Mouse (Mus musculus) neural tube, embryonic 14.5 days (tissue): ENCODE data around the gene Bcl2. TPM values are rescaled to one million over a fixed set of nuclear protein-coding genes. Genes with fewer than 3 reads are reported as not detected.

Experiments
- ATAC-seq: fragments of 200-750 bp; cut with Nextera tagmentation; 2 replicates; pipeline ENCODE4 v1.8.0; 2017; ENCODE audit warnings: low read depth, mild to moderate bottlenecking, moderate TSS enrichment, moderate library complexity
- H3K27ac ChIP-seq: fragments of 300-500 bp; sonication (generic); 2 replicates; pipeline ENCODE4 v1.5.1; 2014; ENCODE audit warnings: low read depth, mild to moderate bottlenecking, control low read depth, low read length, moderate library complexity, mixed read lengths
- H3K27me3 ChIP-seq: fragments of 300-500 bp; sonication (generic); 2 replicates; pipeline ENCODE4 v1.6.1; 2014; ENCODE audit warnings: low read length; ENCODE audit not compliant: control insufficient read depth, insufficient read depth
- H3K36me3 ChIP-seq: fragments of 300-500 bp; sonication (generic); 2 replicates; pipeline ENCODE4 v1.6.1; 2014; ENCODE audit warnings: low read length, mixed read lengths; ENCODE audit not compliant: control insufficient read depth, insufficient read depth
- H3K4me1 ChIP-seq: fragments of 300-500 bp; sonication (generic); 2 replicates; pipeline ENCODE4 v1.6.1; 2014; ENCODE audit warnings: low read length; ENCODE audit not compliant: control insufficient read depth, insufficient read depth
- H3K4me2 ChIP-seq: fragments of 300-500 bp; sonication (generic); 2 replicates; pipeline ENCODE4 v1.6.1; 2014; ENCODE audit warnings: mild to moderate bottlenecking, low read depth, low read length, control low read depth
- H3K4me3 ChIP-seq: fragments of 300-500 bp; sonication (generic); 2 replicates; pipeline ENCODE4 v1.5.1; 2014; ENCODE audit warnings: low read depth, low read length, control low read depth, mixed read lengths
- H3K9ac ChIP-seq: fragments of 300-500 bp; sonication (generic); replicated peaks from 2 replicates; pipeline ENCODE4 v1.6.1; 2014; ENCODE audit warnings: low read depth, mild to moderate bottlenecking, control low read depth, low read length, mixed read lengths
- H3K9me3 ChIP-seq: fragments of 300-500 bp; sonication (generic); 2 replicates; pipeline ENCODE4 v1.6.1; 2016; ENCODE audit warnings: low read length; ENCODE audit not compliant: control insufficient read depth
- WGBS: fragments of 180-500 bp; shearing (Covaris S2); extraction: QIAGEN DNeasy Blood & Tissue Kit; methylation state at CpG from one replicate; pipeline ENCODE4 v1.1.7; 2014; 5-methylcytosine and 5-hydroxymethylcytosine counted together
- polyA plus RNA-seq: library from polyadenylated mRNA; unstranded; fragments of >200 nt; fragmentation: Nextera tagmentation; extraction: Ambion mirVana; gene quantifications from 2 replicates; pipeline ENCODE4 v1.2.1, GENCODE M21; 2014

The Bcl2 gene
- polyA plus RNA-seq, 1 experiment from 2014 or later = 14.2 TPM

DNA sequence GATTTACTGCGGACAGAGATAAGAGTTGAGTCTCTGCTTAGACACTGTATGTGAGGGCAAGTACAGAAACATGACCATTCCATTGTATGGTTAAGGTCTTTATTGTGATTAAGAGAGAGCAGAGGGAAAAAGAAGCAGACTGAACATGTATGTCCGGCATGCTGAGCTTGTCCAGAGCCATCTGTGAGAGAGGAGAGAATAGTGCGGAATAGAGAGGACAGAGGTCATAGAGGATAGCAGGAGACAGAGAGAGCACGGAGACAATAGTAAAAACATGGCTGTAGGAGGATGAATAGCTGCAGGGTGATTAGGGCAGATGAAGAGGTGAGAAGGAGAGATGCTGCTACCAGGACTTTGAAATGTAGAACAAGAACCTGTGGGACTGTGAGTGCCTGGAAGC, 110.7 kb downstream of the Bcl2 start:
- Histone ChIP-seq H3K4me2 (no peak overlapping the region), H3K36me3 (no peaks in the 10 kb centered on the region), H3K27ac (peak overlapping the region; percentile 41; the same call in 1 of the 2 replicates), H3K9ac (no peak overlapping the region), H3K4me1 (no peaks in the 10 kb centered on the region; the same call in 1 of the 2 replicates), H3K9me3 (no peaks in the 10 kb centered on the region), H3K4me3 (no peak overlapping the region), H3K27me3 (no peaks in the 10 kb centered on the region)
- 0 out of 2 replicates have a peak, but pooled peaks have one; percentile 6 for ATAC-seq
- 47% methylated on average over 4 of the region's 4 CpGs for WGBS

DNA sequence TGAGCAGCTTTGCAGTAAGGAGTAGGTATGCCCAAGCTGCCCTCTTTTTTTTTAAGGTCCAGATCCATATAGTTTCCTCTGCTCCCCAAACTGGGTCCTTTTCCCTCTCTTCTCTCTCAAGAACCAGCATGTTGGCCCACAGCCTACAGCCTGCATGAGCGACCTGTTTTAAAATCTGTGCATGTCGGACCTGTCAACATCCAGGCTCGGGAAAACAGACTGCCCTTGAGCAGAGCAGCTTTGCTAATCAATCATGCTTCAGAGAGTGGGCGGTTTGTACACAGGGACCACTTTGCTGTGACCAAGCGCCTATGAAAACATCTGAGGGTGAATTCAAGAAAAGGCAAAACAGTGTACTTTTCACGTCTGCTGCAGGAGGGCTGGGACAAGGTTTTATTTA, 111.1 kb downstream of the Bcl2 start:
- no peaks in the 10 kb centered on the region; the same call in 1 of the 2 replicates for H3K4me1 ChIP-seq
- H3K4me2 ChIP-seq = no peak overlapping the region
- no peaks in the 10 kb centered on the region for H3K27me3 ChIP-seq
- peak overlapping the region; percentile 41; the same call in 1 of the 2 replicates for H3K27ac ChIP-seq
- no peak overlapping the region for H3K9ac ChIP-seq
- WGBS = 23% methylated on average over 6 of the region's 6 CpGs
- no peaks in the 10 kb centered on the region for H3K9me3 ChIP-seq
- H3K4me3 ChIP-seq = no peak overlapping the region
- ATAC-seq = peak; percentile 81
- no peaks in the 10 kb centered on the region for H3K36me3 ChIP-seq

DNA sequence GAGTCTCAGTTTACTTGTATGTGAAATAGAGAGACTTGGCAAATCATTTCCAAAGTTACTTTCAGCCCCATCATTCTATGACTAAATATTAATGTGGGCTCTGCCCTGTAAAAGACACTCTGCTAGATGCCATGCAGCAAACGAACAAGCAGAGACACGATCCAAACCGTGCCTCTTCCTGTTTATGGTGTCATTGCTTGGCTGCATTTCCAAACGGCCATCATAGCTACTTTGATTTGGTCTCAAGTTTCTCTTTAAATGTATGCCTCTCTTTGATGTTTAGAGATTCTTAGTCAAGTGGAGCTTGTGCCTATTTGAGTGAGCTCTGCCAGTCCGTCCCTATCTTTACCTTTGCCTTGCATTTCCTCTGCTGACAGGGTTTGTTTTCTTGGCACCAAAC, 111.5 kb downstream of the Bcl2 start:
- no peaks in the 10 kb centered on the region for H3K27me3 ChIP-seq
- no peak overlapping the region; the same call in 1 of the 2 replicates for H3K27ac ChIP-seq
- WGBS = 44% methylated on average over 5 of the region's 5 CpGs
- no peaks in the 10 kb centered on the region for H3K9me3 ChIP-seq
- no peaks in the 10 kb centered on the region; the same call in 1 of the 2 replicates for H3K4me1 ChIP-seq
- H3K4me2 ChIP-seq = no peak overlapping the region
- no peak for ATAC-seq
- no peak overlapping the region for H3K4me3 ChIP-seq
- H3K36me3 ChIP-seq = no peaks in the 10 kb centered on the region
- H3K9ac ChIP-seq = no peak overlapping the region

DNA sequence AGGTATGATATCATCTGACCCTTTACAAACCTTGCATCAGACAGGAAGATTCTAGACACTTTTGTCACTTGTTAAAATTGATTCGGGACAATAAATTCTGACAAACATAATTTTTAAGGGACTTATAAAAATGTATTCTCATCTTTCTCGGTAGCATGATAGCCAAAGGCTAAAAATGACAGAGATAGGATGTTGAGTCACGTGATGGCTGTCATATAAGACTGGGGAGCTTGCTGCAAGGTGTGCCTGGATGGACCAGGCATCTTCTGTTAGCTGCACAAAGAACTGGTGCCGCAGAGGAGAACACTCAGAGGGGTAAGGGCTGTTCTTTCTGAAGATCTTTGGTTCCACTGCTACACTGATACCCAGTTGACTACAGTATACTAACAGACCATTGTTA, 112.8 kb downstream of the Bcl2 start:
- Histone ChIP-seq H3K9me3 (no peaks in the 10 kb centered on the region), H3K36me3 (no peaks in the 10 kb centered on the region), H3K27ac (no peak overlapping the region), H3K27me3 (no peaks in the 10 kb centered on the region), H3K4me2 (no peak overlapping the region), H3K4me3 (no peak overlapping the region), H3K9ac (no peak overlapping the region), H3K4me1 (no peaks in the 10 kb centered on the region; the same call in 1 of the 2 replicates)
- no peak for ATAC-seq
- WGBS = 91% methylated on average over 4 of the region's 4 CpGs

DNA sequence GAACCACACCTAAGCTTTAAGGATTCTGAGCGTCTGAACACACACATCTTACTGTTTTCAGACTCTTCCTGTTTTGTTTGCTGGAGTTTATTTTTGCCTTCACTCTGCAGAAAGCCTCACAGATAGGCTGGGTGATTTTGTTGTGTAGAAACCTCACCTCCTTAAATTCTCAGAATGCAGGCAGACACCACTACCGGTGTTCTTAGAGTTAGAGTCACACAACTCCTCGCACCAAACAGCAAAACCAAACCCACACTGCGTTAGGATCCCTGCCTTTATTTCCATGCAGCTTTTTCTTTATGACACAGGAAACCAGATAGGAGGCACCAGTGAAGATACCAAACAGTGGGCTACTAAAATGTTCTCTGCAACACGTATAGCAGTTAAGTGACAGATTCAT, 113.2 kb downstream of the Bcl2 start:
- Histone ChIP-seq H3K4me3 (no peak overlapping the region), H3K4me2 (no peak overlapping the region), H3K9me3 (no peaks in the 10 kb centered on the region), H3K27ac (no peak overlapping the region), H3K4me1 (no peaks in the 10 kb centered on the region; the same call in 1 of the 2 replicates), H3K9ac (no peak overlapping the region), H3K36me3 (no peaks in the 10 kb centered on the region), H3K27me3 (no peaks in the 10 kb centered on the region)
- WGBS = 93% methylated on average over 5 of the region's 5 CpGs
- no peak for ATAC-seq

DNA sequence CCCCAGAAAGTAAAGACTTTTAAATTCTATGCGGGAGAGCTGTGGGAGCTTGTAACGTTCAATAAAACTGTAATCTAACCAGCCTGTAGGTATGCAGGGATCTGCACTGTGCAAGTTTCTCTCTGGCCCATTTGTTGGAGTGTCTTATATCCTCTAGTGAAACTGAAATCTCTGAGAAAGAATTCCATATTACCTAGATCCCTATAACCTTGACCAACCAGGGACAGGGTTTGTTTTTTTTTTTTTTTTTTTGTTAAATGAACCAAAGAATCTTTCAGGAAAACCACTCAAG, 115.8 kb downstream of the Bcl2 start:
- H3K27me3 ChIP-seq = no peaks in the 10 kb centered on the region
- no peak overlapping the region for H3K9ac ChIP-seq
- 88% methylated on average over 2 of the region's 2 CpGs for WGBS
- no peaks in the 10 kb centered on the region; the same call in 1 of the 2 replicates for H3K4me1 ChIP-seq
- no peak overlapping the region for H3K4me3 ChIP-seq
- H3K9me3 ChIP-seq = no peaks in the 10 kb centered on the region
- H3K27ac ChIP-seq = no peak overlapping the region
- ATAC-seq = no peak
- H3K36me3 ChIP-seq = no peaks in the 10 kb centered on the region
- H3K4me2 ChIP-seq = no peak overlapping the region

DNA sequence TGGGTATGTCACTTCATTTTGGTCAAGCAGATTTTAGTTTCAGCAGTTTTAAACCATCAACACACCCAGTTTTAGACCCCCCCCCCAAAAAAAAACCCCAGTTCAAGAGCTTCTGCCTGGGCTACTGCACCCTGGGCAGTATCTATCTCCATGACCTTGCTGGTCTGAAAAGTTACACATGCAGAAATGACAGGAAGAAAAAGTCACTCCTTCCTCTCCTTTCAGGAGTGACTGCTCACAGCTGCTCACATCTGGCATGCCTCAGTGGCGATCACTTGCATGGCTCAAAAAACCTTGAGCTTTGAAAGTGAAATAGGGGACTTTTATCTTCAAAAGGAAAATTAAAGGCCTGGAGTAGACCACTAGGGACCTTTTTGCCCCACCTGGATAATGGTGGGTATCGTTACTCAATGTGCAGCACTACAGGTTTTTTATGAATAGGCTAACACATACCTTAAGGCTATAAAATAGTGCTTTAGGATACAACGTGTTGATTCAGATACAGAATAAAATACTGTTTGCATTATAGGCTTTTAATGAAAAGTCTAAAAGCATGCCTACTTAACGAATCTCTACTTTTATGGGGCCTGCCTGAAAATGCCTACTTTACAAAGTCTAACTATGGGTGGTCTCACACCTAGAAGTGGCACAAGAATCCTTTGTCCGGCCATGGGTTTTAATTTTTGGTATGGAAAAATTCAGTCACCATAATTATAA, 116.3 kb downstream of the Bcl2 start:
- ATAC-seq = no peak
- 81% methylated on average over 5 of the region's 5 CpGs for WGBS
- no peak overlapping the region for H3K27ac ChIP-seq

DNA sequence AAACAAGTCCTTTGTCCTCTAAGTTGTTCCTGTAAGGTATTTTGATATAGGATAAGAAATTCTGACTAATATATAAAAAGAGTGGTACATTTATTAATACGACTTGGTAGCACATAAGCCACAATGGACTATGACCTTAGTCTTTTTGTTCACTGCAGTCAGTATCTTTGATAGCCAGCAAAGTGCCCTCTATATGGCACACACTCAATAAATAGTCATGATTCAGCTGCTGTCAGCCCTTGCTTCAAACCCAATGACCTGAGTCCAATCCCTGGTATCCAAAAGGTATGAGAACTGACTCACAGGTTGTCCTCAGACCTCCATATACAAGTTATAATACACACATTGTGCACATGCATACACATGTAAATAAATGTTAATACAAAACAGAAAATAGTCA, 117.7 kb downstream of the Bcl2 start:
- Histone ChIP-seq H3K27ac (no peak overlapping the region), H3K9me3 (no peaks in the 10 kb centered on the region), H3K27me3 (no peaks in the 10 kb centered on the region), H3K4me3 (no peak overlapping the region), H3K9ac (no peak overlapping the region), H3K36me3 (no peaks in the 10 kb centered on the region), H3K4me1 (no peaks in the 10 kb centered on the region), H3K4me2 (no peak overlapping the region)
- no peak for ATAC-seq
- 98% methylated on average over 1 of the region's 1 CpGs for WGBS

More for the DNA sequence above, 116.3 kb downstream of the Bcl2 start:
- Histone ChIP-seq H3K36me3 (no peaks in the 10 kb centered on the region), H3K9ac (no peak overlapping the region), H3K4me2 (no peak overlapping the region), H3K4me1 (no peaks in the 10 kb centered on the region), H3K27me3 (no peaks in the 10 kb centered on the region), H3K4me3 (no peak overlapping the region), H3K9me3 (no peaks in the 10 kb centered on the region)

DNA sequence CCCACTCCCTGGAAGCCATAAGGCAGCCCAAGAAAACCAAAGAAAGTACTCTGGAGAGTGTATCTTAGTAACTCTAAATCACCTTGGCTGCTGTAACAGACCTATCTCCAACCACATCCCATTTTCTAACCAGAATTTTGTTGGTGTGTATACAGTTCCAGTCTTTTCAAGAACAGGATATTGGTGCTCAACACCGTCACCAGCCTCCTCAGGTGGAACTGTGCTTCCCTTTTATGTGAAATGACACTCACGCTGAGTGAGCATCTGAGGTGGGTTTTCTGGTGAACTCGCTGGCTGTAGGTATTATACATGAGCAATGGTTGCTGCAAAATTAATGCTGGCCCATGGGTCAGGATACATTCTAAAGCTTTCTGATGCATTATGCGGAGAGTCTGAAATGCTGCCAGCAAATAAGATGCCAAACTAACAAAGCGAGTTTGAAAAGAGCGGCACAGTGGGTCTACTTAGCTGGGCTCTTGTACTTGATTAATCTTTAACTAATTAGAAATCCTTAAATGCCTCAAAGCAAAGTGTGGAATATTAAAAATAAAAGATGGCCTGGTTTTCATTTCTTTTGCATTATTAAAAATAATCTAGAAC, 118.7 kb downstream of the Bcl2 start:
- H3K9me3 ChIP-seq = no peaks in the 10 kb centered on the region
- WGBS = 89% methylated on average over 6 of the region's 6 CpGs
- no peak overlapping the region for H3K27ac ChIP-seq
- no peaks in the 10 kb centered on the region for H3K36me3 ChIP-seq
- no peaks in the 10 kb centered on the region for H3K27me3 ChIP-seq
- H3K4me1 ChIP-seq = no peaks in the 10 kb centered on the region
- no peak overlapping the region for H3K4me3 ChIP-seq
- no peak for ATAC-seq
- no peak overlapping the region for H3K4me2 ChIP-seq
- no peak overlapping the region for H3K9ac ChIP-seq
